Mouse (Mus musculus): ENCODE measurements around the gene Nxph3. TPM values are rescaled to one million over a fixed set of nuclear protein-coding genes. Genes with fewer than 3 reads are reported as not detected.

The Nxph3 gene
- polyA plus RNA-seq, 1 experiment from 2014 or later: 0.75 TPM

DNA sequence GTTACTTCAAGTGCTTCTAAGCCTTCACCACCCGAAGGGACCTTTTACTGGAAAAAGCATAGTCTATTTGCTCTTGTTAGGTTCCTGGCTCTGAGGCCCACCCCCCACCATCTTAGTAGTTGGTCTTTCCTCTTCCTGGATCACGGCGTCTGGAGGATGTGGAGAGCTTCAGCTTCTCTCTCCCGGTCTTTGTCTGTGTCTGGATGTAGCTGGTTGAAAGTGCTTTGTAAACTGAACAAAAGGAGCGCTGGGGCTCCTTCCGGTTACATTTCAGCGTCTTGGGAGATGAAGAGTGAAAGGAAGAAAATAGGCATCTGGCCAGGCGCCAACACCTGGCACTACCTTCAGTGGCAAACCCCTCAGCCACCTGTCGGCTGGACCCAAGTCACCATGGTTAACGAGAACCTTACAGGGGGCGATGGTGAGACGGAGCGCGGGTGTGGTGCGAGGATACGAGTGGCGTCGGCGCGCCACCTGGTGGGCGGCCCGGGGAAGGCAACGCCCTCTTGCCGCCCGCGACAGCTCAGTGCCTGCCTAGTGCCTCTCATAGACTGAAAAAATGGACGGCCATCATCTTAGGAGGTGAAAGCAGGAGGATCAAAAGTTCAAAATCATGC, 6.2 kb upstream of the Nxph3 start:
- 7% methylated on average over 27 of the region's 27 CpGs for WGBS
- ATAC-seq (replicated peaks; ENCODE audit: low FRiP score, low read depth): peak; percentile 37
- H3K4me3 ChIP-seq (replicated peaks; ENCODE audit: low read depth, low read length): no peak overlapping the region

DNA sequence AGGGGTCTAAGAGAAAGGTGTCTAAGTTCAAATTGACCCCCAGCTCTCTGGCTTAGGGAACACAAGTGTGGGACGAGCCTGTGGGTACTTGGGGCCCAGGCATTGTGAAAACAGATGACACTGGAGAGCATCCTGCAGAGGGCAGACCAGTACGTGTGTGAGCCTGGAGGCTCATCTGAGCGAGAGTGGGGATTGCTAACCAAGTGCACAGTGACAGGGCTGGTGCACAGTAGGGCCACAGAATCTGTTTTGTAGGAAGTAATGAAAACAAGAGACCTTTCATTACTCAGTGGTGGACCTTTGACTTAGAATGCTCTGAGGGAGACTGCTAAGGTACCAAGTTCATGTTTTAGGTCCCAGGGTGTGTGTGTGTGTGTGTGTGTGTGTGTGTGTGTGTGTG, 5.6 kb upstream of the Nxph3 start:
- ATAC-seq (replicated peaks; ENCODE audit: low FRiP score, low read depth): no peak
- WGBS: 73% methylated on average over 3 of the region's 3 CpGs
- no peak for DNase-seq (ENCODE audit: low spot score)
- H3K4me1 ChIP-seq (replicated peaks; ENCODE audit: insufficient read depth, low read length): 0 out of 2 replicates have a peak, but pooled peaks cover 5% of the 10 kb centered on the region
- 0 out of 2 replicates have a peak, but pooled peaks cover 13% of the 10 kb centered on the region for H3K27me3 ChIP-seq (ENCODE audit: insufficient read depth, low read length)
- H3K4me3 ChIP-seq (replicated peaks; ENCODE audit: low read depth, low read length): no peak overlapping the region
- no peak overlapping the region for H3K4me2 ChIP-seq (ENCODE audit: low read length)
- no peaks in the 10 kb centered on the region for H3K9me3 ChIP-seq (replicated peaks; ENCODE audit: low read length)
- no peaks in the 10 kb centered on the region for H3K36me3 ChIP-seq (ENCODE audit: insufficient read depth, low read length)
- H3K27ac ChIP-seq: no peak overlapping the region
- no peak overlapping the region for H3K9ac ChIP-seq (ENCODE audit: low read depth, low read length)
- no peak for TF ChIP-seq CTCF (IDR thresholded peaks at IDR 0.05; ENCODE audit: low read depth)

More for the DNA sequence above, 6.2 kb upstream of the Nxph3 start:
- Histone ChIP-seq H3K4me1 (replicated peaks; ENCODE audit: insufficient read depth, low read length) (0 out of 2 replicates have a peak, but pooled peaks cover 5% of the 10 kb centered on the region), H3K27me3 (ENCODE audit: insufficient read depth, low read length) (0 out of 2 replicates have a peak, but pooled peaks cover 8% of the 10 kb centered on the region), H3K27ac (no peak overlapping the region), H3K9ac (ENCODE audit: low read depth, low read length) (no peak overlapping the region), H3K9me3 (replicated peaks; ENCODE audit: low read length) (no peaks in the 10 kb centered on the region), H3K4me2 (ENCODE audit: low read length) (peak overlapping the region; percentile 40), H3K36me3 (ENCODE audit: insufficient read depth, low read length) (no peaks in the 10 kb centered on the region)
- peak; percentile 100 for TF ChIP-seq CTCF (IDR thresholded peaks at IDR 0.05; ENCODE audit: low read depth)
- peak; percentile 90 for DNase-seq (ENCODE audit: low spot score)

DNA sequence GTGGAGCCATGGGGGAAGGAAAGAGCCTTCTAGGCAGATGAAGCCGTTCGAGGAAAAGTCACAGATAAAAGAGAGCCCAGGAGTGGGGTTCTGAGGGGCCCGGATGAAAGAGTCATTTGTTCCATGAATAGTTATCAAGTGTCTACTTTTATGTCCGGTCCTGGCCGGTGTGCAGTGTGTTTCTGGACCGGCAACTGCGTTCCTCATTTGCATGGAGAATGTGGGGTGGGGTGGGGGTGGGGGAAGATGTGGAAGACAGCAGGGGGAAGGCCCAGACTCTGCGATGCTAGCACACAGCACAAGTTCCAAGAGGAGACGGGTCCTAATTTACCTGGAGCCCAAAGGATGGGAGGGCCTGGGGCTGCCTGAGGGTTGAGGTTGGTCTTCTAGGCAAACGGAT, 4.9 kb upstream of the Nxph3 start:
- 64% methylated on average over 10 of the region's 10 CpGs for WGBS
- no peak for ATAC-seq (replicated peaks; ENCODE audit: low FRiP score, low read depth)
- Histone ChIP-seq H3K9ac (ENCODE audit: low read depth, low read length) (no peak overlapping the region), H3K27me3 (ENCODE audit: insufficient read depth, low read length) (0 out of 2 replicates have a peak, but pooled peaks cover 17% of the 10 kb centered on the region), H3K27ac (no peak overlapping the region), H3K36me3 (ENCODE audit: insufficient read depth, low read length) (no peaks in the 10 kb centered on the region), H3K4me1 (replicated peaks; ENCODE audit: insufficient read depth, low read length) (0 out of 2 replicates have a peak, but pooled peaks cover 5% of the 10 kb centered on the region), H3K4me2 (ENCODE audit: low read length) (no peak overlapping the region), H3K4me3 (replicated peaks; ENCODE audit: low read depth, low read length) (no peak overlapping the region), H3K9me3 (replicated peaks; ENCODE audit: low read length) (no peaks in the 10 kb centered on the region)
- no peak for DNase-seq (ENCODE audit: low spot score)
- TF ChIP-seq CTCF (IDR thresholded peaks at IDR 0.05; ENCODE audit: low read depth): no peak

DNA sequence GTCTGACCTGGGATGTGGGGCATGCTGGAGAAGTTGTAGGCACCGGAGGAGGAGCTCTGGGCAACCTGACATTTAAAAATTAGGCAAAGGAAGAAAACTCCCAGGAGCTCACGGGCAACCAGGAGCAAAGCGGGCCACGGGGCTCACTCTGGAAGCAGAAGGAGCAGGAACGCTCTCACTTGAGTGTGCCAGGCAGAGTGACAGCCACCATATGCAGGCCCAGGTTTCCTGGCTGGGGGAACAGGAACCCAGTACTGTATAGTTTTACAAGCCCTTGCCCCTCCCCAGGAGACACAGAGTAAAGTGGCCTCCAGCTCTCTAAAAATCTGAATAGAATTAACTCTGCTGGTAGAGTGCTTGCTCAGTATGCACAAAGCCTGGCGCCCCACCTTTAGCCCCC, 2.8 kb upstream of the Nxph3 start:
- no peak for TF ChIP-seq CTCF (IDR thresholded peaks at IDR 0.05; ENCODE audit: low read depth)
- 42% methylated on average over 6 of the region's 6 CpGs for WGBS
- no peak overlapping the region for H3K9ac ChIP-seq (ENCODE audit: low read depth, low read length)
- ATAC-seq (replicated peaks; ENCODE audit: low FRiP score, low read depth) (no peak), DNase-seq (ENCODE audit: low spot score) (no peak)
- no peaks in the 10 kb centered on the region for H3K9me3 ChIP-seq (replicated peaks; ENCODE audit: low read length)
- H3K4me1 ChIP-seq (replicated peaks; ENCODE audit: insufficient read depth, low read length): peaks cover 5% of the 10 kb centered on the region; the same call in 1 of the 2 replicates
- no peak overlapping the region for H3K4me3 ChIP-seq (replicated peaks; ENCODE audit: low read depth, low read length)
- no peaks in the 10 kb centered on the region for H3K36me3 ChIP-seq (ENCODE audit: insufficient read depth, low read length)
- no peak overlapping the region for H3K4me2 ChIP-seq (ENCODE audit: low read length)
- no peak overlapping the region for H3K27ac ChIP-seq
- H3K27me3 ChIP-seq (ENCODE audit: insufficient read depth, low read length): peaks cover 28% of the 10 kb centered on the region; the same call in 1 of the 2 replicates

DNA sequence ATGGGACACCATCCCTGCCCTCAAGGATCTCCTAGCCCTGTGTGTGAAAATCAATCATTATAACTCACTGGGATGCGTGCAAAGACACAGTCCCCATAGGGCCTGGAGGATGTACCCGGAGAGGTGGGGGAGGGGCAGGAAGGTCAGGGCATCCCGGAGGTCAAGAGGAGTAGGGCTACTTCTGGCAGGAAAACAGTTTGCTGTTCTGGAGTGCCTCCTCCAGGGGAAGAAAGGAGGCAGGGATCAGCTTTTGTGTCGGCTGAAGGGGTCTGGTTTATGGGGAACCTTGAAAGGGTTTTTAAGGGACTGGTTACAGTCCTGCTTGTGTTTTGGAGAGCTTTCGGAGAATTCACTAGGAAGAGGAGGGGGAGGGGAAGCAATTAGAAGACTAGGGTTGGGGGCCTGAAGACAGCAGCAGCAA, 2.1 kb upstream of the Nxph3 start:
- peak; percentile 45 for DNase-seq (ENCODE audit: low spot score)
- Histone ChIP-seq H3K27ac (no peak overlapping the region), H3K4me3 (replicated peaks; ENCODE audit: low read depth, low read length) (no peak overlapping the region), H3K4me1 (replicated peaks; ENCODE audit: insufficient read depth, low read length) (peaks cover 4% of the 10 kb centered on the region; the same call in 1 of the 2 replicates), H3K9ac (ENCODE audit: low read depth, low read length) (no peak overlapping the region), H3K9me3 (replicated peaks; ENCODE audit: low read length) (no peaks in the 10 kb centered on the region), H3K4me2 (ENCODE audit: low read length) (no peak overlapping the region), H3K27me3 (ENCODE audit: insufficient read depth, low read length) (peaks cover 28% of the 10 kb centered on the region; the same call in 1 of the 2 replicates), H3K36me3 (ENCODE audit: insufficient read depth, low read length) (no peaks in the 10 kb centered on the region)
- TF ChIP-seq CTCF (IDR thresholded peaks at IDR 0.05; ENCODE audit: low read depth): no peak
- no peak for ATAC-seq (replicated peaks; ENCODE audit: low FRiP score, low read depth)
- 7% methylated on average over 5 of the region's 5 CpGs for WGBS

DNA sequence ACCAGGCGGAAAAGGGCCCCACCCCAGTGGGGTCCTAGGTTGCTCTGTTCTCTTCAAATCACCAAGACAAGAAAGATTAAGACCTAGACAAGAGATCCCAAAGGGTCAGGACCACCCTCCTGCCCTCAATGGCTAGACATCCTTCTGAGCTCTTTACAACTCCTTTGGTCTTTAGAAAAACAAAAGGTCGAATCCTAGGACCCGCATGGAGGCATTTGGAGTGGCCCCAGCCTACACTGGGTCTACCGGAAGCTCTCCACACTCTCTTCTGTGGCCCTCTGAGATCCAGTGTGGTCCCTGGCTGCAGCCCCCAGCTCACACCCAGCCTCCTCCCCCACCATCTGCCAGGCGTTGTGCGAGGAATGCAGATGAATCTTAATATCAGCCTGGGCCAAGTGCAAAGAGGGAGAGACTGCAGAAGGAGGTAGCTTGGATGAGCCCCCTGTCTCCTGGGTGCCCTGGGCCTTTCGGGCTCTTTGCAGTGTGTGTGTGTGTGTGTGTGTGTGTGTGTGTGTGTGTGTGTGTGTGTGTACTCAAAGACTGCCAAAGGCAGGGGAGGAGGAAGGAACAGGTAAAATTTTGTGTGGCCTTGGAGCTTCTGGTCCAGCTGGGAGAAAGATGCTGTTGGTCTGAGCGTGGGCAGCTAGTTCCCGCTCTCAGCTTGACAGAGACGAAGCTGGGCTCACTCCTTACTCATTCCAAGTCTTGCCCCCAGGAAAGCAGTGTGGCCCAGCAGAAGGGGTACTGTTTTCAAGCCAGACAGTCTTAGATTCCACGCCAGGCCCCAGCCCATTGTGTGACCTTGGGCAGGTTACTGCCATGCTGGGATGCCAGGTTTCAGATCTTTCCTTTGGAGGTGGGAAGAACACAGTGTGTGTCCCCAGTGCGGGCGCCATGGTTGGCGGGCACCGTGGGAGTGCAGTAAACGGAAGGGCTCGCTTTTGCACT, 1.3 kb upstream of the Nxph3 start:
- H3K27ac ChIP-seq: no peak overlapping the region
- TF ChIP-seq CTCF (IDR thresholded peaks at IDR 0.05; ENCODE audit: low read depth): no peak
- ATAC-seq (replicated peaks; ENCODE audit: low FRiP score, low read depth) (no peak), DNase-seq (ENCODE audit: low spot score) (no peak)
- no peaks in the 10 kb centered on the region for H3K36me3 ChIP-seq (ENCODE audit: insufficient read depth, low read length)
- no peak overlapping the region for H3K4me3 ChIP-seq (replicated peaks; ENCODE audit: low read depth, low read length)
- H3K4me2 ChIP-seq (ENCODE audit: low read length): no peak overlapping the region
- peaks cover 28% of the 10 kb centered on the region; the same call in 1 of the 2 replicates for H3K27me3 ChIP-seq (ENCODE audit: insufficient read depth, low read length)
- no peaks in the 10 kb centered on the region; the same call in 1 of the 2 replicates for H3K4me1 ChIP-seq (replicated peaks; ENCODE audit: insufficient read depth, low read length)
- H3K9me3 ChIP-seq (replicated peaks; ENCODE audit: low read length): no peaks in the 10 kb centered on the region
- 50% methylated on average over 17 of the region's 17 CpGs for WGBS
- H3K9ac ChIP-seq (ENCODE audit: low read depth, low read length): no peak overlapping the region

Measured in kidney, postnatal 0 days (tissue).